Mouse (Mus musculus) thymus, postnatal 0 days (tissue): ENCODE measurements at regions not wholly inside any gene's neighbourhood (a gene's known extent, or its start where the extent isn't known, plus 50 kb on each side); places are given as distances from the start of the nearest gene placed in this dataset.

Experiments used
- DNase-seq: peaks from one replicate; pipeline ENCODE4 v3.0.0-alpha.2; 2015; ENCODE audit warnings: low spot score

DNA sequence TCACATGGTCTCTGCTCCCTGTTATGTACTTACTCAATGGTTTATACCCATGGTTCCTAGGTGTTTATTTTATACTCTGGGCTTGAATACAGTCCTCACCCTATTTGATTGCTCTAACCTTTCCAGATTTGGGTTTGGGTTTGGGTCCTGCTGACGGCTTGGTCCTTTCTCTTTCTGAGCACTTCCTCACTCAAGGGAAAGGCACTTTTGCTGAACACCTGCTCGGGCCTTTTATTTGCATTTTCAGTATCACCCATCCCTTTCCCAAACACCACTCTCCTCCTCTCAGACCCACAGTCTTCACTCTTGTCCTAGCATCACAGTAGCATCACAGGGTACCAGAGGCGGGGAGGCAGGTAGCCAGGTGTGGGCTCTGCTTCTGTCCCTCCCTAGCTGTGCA, 113.7 kb upstream of the Id2 start:
- no peak for DNase-seq

DNA sequence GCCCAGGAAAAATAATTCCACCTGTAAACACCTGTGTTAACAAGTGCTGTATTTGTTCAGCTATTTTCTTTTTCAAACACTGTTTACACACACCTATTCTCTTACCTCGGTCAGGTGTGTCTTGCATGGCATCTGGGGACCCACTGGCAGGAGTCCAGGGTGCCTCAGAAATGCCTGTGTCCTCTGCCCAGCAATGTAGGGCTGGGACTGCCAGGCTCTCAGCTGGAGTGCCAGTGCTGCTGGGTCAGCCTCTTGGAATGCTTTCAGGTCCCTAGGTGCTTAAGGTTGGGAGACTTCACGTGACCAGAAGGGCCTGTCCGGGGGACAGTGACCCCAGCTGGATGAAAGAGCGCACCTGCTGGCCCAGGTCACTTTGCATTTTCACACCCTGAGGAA, 112.4 kb upstream of the Id2 start:
- DNase-seq = no peak

DNA sequence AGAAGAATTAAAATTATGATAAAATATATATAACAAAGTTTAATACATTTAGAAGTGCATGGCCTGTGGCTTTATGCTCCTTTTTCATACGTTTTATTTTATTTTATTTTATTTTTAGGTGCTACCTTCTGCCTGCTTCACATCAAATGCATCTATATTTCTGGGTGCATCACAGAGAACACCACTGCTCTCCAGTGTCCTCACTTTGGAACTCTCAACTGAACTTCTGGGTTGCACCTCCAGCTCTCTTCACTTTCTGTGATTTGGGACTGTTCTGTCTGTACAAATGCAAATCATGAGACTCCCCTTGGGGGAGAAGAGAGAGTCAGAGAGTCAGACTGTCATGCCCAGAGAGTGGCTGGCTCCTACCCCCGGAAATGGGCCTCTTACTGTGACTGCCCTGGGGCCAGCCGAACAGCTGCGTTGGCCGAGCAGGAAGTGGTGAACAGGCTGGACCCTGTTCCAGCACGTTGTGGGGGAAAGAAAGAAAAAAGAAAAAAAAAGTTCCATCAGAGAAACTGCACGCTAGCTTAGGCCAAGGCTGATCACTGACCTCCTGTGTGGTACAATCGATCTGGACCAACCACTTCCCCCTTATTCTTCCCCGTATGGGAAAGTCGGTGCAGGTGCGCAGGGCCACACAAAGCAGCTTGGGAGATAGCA, 111.9 kb upstream of the Id2 start:
- peak; percentile 40 for DNase-seq

DNA sequence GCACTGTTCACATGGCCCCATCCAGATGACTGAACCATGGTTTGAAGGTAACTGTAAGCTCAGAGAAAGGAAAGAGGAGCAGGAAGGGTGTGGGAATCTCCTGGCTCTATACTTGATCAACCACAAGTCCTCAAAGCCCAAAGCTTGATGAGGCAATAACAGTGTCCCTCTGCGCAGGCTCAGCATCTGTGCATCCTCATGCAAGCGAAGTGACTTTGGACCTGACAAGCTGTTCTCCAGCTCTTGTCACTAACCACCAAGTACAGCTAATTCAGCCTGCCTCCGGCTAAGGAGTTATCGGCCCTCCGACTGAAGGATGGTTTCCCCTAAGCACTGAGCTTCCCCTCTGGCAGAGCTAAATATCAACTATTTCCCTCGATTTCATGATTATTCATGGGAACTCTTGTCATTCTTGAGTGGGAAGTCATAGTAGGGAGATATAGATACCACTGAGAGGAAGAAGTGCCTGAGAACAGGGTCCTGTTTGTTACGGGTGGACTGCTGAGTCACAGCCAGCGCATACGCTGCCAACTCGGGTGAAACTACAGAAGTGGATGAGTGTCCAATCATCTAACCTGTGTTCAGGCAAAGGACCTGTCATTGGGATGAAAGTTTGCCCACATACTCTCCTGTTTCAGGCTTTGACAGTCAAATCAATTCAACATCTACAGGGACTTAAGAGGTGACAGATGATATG, 106.6 kb upstream of the Id2 start:
- DNase-seq = no peak

DNA sequence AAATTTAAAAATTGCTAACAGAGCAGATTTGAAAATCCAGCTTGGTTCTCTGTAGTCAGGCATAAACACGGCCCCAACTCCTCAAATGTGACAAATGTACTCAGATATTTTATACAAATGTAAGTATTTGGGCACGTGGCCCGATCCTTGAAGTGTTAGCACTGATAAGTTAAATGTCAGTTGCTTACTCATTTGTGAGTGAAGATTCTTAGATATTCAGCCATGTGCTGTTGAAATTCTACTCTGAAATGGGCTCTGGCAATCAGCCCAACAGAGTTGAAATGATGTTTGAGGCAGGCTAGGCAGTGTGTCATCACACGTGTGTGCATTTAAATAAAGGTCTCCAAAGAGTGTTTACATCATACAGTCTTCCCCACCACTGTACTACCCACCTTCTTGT, 103.2 kb upstream of the Id2 start:
- no peak for DNase-seq

DNA sequence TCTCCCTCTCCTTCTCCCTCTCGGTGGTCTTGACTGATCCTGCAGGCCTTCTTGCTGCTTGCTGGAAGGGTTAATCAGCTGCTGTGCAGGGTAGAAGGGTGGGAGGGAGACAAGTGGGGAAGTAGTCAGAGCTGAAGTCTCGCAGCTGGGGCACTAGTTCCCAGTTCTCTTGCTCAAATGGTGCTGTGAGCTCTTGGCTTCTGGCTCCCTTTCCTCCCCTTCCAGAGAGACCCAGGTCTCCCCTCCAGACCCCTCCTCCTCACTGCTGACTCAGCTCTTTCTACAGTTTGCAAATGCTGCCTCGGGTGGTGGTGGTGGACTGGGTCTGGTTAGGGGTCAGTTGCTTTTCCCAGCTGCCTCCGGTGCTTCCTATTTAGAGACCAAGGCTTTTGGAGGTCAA, 100.8 kb upstream of the Id2 start:
- DNase-seq = no peak

DNA sequence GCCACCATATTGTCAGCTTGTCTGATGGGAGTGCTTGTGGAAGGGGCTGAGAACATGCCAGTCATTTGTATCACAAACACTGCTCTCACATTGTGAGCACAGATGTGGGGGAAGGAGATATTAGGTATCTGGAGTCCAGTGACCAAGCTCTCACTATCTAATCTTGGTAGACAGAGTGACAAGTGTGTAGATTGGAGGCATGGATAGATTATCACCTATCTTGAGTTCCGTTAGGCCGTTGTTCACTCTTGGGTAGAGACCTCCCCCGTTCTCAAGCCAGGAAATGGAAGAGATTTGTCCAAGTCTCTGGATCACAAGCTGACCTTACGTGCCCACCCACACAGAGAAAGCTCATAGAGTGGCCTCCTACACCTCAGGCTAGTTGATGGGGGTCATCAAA, 99.1 kb upstream of the Id2 start:
- no peak for DNase-seq

DNA sequence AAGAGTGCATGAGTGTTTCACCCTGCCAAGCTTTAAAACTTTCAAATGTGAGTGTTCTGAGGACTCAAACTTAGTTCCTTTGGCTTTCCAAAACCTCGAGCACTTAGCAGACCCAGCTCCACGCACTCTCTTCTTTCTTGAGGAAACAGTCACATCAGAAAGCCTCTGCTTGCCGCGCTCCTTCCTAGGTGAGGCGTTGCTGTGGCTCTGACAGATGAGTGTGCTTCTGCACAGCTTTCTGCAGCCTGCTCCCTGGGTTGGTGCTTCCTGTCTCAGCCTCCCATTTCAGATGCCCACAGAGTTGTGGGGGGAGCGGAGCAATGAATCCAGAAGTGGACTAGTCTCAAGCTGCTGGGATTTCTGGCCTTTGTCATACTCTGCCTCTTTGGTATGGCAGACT, 95.3 kb upstream of the Id2 start:
- peak; percentile 45 for DNase-seq

DNA sequence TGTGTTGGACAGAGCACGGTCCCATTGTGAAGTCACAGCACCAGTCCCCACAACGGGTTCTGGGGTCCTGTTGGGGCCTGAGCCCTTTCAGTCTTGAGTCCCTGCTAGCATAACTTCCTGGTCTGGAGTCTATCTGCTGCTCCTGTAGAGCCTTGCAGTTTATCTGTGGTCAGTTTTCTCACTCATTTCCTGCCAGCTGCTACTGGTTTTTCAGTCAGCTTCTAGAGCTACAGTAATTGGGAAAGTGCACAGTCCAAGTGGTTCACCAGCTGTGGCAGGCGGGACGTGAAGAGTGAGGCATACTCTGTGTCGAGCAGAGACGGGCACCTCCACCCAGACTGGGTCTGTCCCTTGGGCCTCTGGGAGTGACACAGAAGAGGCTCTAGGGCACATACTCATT, 93.4 kb upstream of the Id2 start:
- DNase-seq = peak; percentile 77

DNA sequence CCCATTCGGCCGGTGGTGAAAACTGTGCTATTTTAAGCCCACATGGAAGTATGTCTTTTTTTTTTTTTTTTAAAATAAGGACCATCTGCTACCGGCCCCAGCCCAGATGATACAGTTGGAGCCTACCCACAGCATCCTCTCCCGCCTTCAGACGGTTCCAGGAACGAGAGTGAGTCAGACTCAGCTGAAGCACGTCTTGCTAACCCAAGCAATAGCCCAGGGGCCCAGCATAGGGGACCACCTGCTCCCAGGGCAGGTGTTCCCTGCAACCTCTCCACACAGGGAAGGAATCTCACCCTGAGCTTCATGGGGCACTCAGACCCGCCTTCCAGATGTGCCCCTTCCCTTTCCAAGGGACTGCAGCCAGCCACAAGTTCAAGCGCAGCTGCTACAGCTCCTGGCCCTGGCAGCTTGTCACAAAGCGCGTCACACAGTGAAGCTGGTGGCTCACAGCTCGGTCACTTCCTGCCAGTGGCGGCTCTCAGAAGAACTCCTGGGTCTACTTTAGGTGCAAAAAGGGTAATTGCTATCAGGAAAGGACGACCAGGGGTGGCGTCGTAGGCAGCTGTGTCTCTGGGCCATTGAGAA, 92.3 kb upstream of the Id2 start:
- DNase-seq = peak; percentile 88

DNA sequence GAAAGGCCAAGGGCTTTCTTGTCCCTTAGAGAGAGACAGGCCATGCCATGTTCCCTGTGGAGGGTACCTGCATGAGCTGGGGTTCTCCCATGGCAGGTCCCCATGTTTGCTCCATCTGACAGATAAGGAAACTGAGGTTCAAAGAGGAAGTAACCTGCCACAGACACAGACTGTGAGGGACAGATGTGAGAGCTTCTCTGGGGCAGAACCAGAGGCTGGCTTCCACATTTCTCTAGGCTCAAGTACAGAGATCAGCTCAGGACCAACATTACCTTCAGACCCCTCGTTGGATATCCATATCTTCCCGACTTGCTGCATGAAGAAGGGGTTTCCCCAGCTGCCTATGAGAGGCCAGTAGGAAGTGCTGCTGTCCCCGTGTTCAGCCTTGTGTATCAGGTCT, 91.6 kb upstream of the Id2 start:
- no peak for DNase-seq

DNA sequence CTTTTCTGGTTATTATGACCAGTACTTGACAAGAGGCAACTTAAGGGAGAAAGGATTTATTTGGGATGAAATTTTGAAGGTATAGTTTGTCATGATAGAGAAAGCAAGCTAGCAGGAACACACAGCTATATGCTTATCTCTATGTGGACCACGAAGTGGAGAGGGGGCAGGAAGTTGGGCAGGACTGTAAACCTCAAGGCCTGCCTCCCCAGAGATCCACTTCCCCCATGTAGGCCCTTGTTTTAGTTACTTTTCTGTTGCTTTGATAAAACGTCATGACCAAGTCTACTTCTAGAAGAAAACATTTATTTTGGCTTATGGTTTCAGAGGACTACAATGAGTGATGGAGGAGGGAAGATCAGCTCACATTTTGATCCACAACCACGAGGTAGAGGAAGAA, 90.3 kb upstream of the Id2 start:
- DNase-seq = no peak

DNA sequence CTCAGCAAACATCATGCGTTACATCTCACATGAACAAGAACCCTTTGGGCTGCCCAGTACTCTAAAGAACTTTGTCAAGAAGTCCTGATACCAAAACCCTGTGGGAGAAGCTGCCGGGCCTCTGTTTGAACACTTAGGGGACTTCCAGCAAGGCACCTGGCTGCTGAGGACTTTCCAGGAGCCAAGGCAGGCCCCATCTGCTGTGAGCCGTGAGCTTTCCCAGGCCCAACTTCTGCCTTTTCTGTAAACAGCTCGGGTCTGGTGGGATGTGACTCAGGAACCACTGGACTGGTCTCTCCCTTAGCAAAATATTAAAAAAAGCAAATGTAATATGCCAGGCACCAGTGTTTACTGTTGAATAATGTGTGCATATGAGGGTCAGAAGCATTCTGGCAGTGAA, 85.7 kb upstream of the Id2 start:
- DNase-seq = no peak

DNA sequence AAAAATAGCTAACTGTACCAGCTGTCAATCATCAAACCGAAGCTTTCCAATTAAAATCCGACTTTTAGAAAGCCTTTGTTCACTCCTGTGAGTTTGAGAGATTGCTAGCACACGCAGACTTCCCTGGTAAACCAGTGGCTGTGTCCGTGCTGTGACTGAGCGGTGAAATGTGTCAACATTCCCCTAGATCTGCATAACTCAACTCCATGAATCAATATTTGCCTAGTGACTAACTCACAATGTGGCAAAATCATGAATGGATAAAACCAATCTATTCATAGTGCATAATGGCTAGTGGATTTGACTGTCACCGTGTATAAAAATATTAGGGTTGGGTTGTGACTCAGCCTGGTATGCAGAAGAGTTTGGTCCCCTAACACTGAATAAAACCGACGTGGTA, 84.4 kb upstream of the Id2 start:
- DNase-seq = no peak

DNA sequence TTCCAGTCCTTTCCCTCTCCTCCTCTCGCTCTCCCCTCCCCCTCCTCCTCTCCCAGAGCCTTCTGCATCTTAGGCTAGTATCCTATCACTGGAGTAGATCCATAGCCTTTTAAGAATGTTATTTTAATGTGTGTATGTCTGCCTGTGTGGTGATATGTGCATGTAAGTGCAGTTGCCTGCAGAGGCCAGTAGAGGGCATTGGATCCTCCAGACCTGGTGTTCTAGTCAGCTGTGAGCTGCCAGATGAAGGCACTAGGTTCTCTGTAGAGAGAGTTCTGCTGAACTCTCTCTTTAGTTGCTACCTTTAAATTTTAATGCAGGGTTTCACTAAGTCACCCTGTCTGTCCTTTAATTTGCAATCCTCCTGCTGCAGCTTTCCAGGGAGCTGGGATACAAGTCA, 83.9 kb upstream of the Id2 start:
- no peak for DNase-seq

DNA sequence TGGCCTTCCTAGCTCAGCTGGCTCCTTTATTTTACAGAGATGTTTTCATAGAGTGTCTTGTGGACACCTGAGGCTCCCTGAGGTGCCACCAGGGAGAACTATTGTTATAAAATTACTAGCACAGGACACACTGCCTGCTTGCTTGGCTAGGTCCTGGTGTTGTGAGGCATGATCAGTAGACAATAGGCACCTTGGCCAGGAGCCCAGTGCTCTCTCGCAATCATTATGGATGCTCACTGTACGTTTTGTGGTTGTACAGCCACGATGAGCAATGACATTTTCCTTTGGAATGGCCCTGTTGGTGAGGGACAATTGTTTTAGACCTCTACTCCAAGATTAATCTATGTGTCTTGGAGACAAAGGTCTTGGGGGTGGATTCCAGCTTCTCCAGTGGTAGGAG, 83.3 kb upstream of the Id2 start:
- no peak for DNase-seq

DNA sequence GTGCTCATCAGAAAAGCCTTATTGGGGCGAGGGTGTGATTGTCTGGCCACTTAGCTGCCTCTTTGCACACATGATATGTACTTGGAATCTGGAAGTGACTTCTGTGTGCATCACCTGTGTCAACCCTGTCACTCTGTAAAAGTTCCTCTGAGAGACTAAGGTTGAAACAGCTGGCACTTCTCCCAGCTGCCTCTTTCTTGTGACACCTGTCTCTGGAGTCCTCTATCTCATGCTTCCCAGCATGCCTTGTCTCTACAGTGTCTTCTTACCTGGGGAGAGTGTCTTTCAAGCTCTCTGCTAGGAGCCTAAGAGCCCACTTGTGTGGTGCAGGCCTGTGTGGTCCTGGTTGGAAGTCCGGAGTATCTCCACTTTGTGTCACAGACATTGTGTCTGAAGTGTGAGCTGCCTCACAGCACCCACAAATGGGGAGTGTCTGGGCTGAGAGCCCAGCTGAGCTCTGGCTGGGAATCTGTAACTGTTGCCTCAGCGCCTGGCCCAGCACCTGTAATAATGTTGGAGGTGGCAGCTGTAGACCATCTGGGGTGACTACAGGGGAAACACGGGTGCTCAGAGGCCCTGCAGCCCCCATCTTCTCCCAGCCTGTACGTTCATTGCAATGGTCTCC, 81.7 kb upstream of the Id2 start:
- DNase-seq = peak; percentile 69

DNA sequence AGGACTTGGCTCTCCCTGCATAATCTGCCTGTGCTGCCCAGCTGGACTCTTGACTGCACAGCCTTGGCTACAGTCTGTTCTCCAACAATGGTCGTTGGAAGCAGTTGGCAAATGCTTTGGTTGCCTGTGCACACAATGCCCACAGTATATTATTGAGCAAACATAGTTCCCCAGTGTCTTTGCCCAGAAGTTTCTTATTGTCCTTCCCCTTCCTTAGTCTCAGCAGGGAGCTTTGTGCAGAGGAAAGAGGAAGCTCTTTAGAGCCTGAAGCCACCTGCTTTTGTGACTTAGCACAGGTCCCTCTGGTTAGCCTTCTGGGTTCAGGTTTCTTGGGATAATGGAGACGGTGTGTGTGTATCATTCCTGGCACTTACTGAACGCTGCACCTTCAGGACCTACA, 80.9 kb upstream of the Id2 start:
- no peak for DNase-seq

DNA sequence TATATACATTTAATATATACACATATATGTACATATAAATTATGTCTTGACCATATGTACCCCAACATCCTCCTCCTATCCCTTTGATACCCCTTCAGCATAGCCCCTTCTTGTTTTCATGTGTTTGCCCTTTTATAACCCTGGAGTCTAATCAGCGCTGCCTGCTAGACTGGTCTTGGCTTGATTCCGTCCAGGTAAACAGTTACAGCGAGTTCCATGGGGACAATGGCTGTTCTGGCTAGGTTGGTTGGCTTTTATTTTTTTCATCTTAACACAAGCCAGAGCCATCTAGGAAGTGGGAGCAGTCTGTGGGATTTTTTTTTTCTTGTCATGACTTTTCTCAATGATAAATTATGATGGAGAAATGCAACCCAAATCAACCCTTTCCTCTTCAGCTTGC, 79.6 kb upstream of the Id2 start:
- no peak for DNase-seq

DNA sequence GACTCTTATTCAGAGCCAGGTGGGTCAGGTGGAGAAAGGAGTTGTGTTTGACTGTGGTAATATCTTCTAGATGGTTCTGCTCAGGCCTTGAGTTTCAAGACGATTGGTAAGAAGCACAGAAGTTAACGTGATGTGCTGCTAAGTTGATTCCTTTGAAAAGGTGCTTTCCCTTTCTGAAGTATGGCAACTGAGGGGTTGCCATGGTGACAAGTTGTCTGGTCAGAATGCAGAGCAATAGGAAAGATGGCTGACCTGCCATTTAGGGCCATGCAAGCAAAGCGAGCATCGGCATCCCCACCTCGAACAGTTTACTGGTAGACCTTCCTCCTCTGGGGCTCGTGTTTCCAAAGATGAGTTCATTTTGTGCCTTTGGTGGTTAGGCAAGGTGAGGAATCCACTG, 76.1 kb upstream of the Id2 start:
- no peak for DNase-seq

DNA sequence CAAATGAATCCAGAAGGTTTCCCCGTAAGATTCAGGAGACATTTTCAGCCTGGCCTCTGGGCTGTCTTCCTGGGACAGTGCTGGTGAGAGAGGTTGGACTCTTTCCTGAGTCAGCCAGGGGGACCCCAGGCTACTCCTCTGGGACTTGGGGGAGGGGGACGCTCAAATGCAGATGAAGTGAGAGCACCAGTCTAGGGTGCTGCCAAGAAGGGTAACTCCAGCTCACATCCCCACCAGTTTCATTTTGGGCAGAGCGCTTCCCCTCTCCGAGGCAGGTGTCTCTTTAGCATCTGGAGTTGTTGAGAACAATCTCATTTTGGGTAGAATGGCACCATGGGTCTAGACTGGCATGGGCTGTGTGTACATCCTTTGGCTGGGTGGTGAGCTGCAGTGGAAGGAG, 75.5 kb upstream of the Id2 start:
- DNase-seq = no peak

DNA sequence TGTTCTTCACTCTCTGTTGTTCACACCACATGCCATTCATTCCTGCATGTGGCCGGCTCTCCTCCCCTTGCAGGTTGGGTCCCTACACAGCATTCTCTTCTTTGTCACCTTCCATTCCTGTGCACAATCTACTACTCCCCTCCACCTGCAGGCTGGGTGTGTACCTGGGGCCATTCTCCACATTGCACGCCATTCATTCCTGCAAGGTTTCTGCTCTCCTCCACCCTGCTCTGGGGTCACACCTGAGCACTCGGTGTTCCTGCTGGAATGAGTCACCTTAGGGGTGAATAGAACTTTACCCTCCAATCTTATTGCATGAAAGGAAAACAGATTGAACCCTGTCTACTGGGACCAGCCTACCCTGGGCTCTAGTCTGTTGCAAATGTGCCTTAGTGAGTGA, 72.7 kb upstream of the Id2 start:
- DNase-seq = no peak

DNA sequence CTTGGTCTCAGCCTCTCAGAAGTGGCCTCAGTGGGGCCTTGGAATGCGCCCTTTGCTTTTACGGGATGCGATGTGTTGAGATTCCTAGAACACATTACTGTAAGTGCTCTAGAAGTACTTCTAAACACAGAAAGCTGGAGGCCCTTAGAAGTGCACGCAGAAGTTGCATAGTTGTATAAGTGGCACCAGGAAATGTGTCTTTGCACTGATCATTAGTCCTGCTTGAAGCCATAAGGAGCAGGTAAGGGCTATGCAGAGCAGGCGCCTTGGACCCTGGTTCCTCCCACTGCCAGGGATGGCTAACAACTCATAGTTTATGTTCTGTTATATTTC, 71.2 kb upstream of the Id2 start:
- no peak for DNase-seq
